Mouse (Mus musculus): ENCODE measurements around the gene Med13l. TPM values are rescaled to one million over a fixed set of nuclear protein-coding genes. Genes with fewer than 3 reads are reported as not detected.

Med13l gene
- polyA plus RNA-seq, 1 experiment from 2014 or later = 9.8 TPM

- WGBS = 76% methylated on average over 3 of the region's 3 CpGs
- no peak for DNase-seq (ENCODE audit: low spot score, missing footprints)
- Histone ChIP-seq H3K9ac (ENCODE audit: low read length) (no peak overlapping the region), H3K27me3 (ENCODE audit: control insufficient read depth, insufficient read depth, low read length) (no peaks in the 10 kb centered on the region), H3K9me3 (ENCODE audit: control insufficient read depth, low read length) (no peaks in the 10 kb centered on the region), H3K36me3 (ENCODE audit: control insufficient read depth, insufficient read depth, low read length) (no peaks in the 10 kb centered on the region), H3K4me2 (no peak overlapping the region), H3K4me3 (ENCODE audit: low read depth, low read length) (no peak overlapping the region), H3K4me1 (ENCODE audit: control insufficient read depth, insufficient read depth, low read length) (peaks cover 41% of the 10 kb centered on the region), H3K27ac (ENCODE audit: low read depth, low read length) (peak overlapping the region; percentile 3; the same call in 1 of the 2 replicates)
- ATAC-seq (ENCODE audit: low FRiP score) = no peak
Measured at GRCm38 (mm10) chr5:118674321-118674720, 113.8 kb downstream of the Med13l start.

- Histone ChIP-seq H3K27ac (ENCODE audit: low read depth, low read length) (no peak overlapping the region), H3K4me2 (no peak overlapping the region), H3K36me3 (ENCODE audit: control insufficient read depth, insufficient read depth, low read length) (no peaks in the 10 kb centered on the region), H3K4me3 (ENCODE audit: low read depth, low read length) (no peak overlapping the region), H3K9ac (ENCODE audit: low read length) (no peak overlapping the region), H3K27me3 (ENCODE audit: control insufficient read depth, insufficient read depth, low read length) (no peaks in the 10 kb centered on the region), H3K9me3 (ENCODE audit: control insufficient read depth, low read length) (no peaks in the 10 kb centered on the region), H3K4me1 (ENCODE audit: control insufficient read depth, insufficient read depth, low read length) (peaks cover 32% of the 10 kb centered on the region)
- ATAC-seq (ENCODE audit: low FRiP score) = no peak
- no peak for DNase-seq (ENCODE audit: low spot score, missing footprints)
- 87% methylated on average over 3 of the region's 3 CpGs for WGBS
Measured at GRCm38 (mm10) chr5:118675697-118676096, 115.2 kb downstream of the Med13l start.

- no peaks in the 10 kb centered on the region for H3K27me3 ChIP-seq (ENCODE audit: control insufficient read depth, insufficient read depth, low read length)
- no peak overlapping the region for H3K4me2 ChIP-seq
- H3K4me1 ChIP-seq (ENCODE audit: control insufficient read depth, insufficient read depth, low read length) = peaks cover 26% of the 10 kb centered on the region
- WGBS = 89% methylated on average over 8 of the region's 8 CpGs
- H3K27ac ChIP-seq (ENCODE audit: low read depth, low read length) = no peak overlapping the region
- no peaks in the 10 kb centered on the region for H3K9me3 ChIP-seq (ENCODE audit: control insufficient read depth, low read length)
- no peak overlapping the region for H3K4me3 ChIP-seq (ENCODE audit: low read depth, low read length)
- H3K9ac ChIP-seq (ENCODE audit: low read length) = no peak overlapping the region
- no peak for ATAC-seq (ENCODE audit: low FRiP score)
- no peaks in the 10 kb centered on the region for H3K36me3 ChIP-seq (ENCODE audit: control insufficient read depth, insufficient read depth, low read length)
- no peak for DNase-seq (ENCODE audit: low spot score, missing footprints)
Measured at GRCm38 (mm10) chr5:118676151-118676918, 115.9 kb downstream of the Med13l start.

GRCm38 (mm10) chr5:118679283-118679835 is 118.9 kb downstream of the Med13l start:
- H3K4me3 ChIP-seq (ENCODE audit: low read depth, low read length) = no peak overlapping the region
- H3K27me3 ChIP-seq (ENCODE audit: control insufficient read depth, insufficient read depth, low read length) = no peaks in the 10 kb centered on the region
- DNase-seq (ENCODE audit: low spot score, missing footprints) = no peak
- peaks cover 3% of the 10 kb centered on the region for H3K36me3 ChIP-seq (ENCODE audit: control insufficient read depth, insufficient read depth, low read length)
- no peak overlapping the region for H3K9ac ChIP-seq (ENCODE audit: low read length)
- H3K9me3 ChIP-seq (ENCODE audit: control insufficient read depth, low read length) = no peaks in the 10 kb centered on the region
- no peaks in the 10 kb centered on the region for H3K4me1 ChIP-seq (ENCODE audit: control insufficient read depth, insufficient read depth, low read length)
- WGBS = 83% methylated on average over 9 of the region's 9 CpGs
- no peak overlapping the region for H3K27ac ChIP-seq (ENCODE audit: low read depth, low read length)
- H3K4me2 ChIP-seq = no peak overlapping the region
- no peak for ATAC-seq (ENCODE audit: low FRiP score)

- Histone ChIP-seq H3K9me3 (ENCODE audit: control insufficient read depth, low read length) (no peaks in the 10 kb centered on the region), H3K4me2 (no peak overlapping the region), H3K36me3 (ENCODE audit: control insufficient read depth, insufficient read depth, low read length) (peaks cover 3% of the 10 kb centered on the region), H3K27me3 (ENCODE audit: control insufficient read depth, insufficient read depth, low read length) (no peaks in the 10 kb centered on the region), H3K27ac (ENCODE audit: low read depth, low read length) (no peak overlapping the region), H3K4me3 (ENCODE audit: low read depth, low read length) (no peak overlapping the region), H3K9ac (ENCODE audit: low read length) (no peak overlapping the region), H3K4me1 (ENCODE audit: control insufficient read depth, insufficient read depth, low read length) (no peaks in the 10 kb centered on the region)
- ATAC-seq (ENCODE audit: low FRiP score) = no peak
- DNase-seq (ENCODE audit: low spot score, missing footprints) = no peak
- 93% methylated on average over 13 of the region's 13 CpGs for WGBS
Measured at GRCm38 (mm10) chr5:118680853-118681252, 120.4 kb downstream of the Med13l start.

GRCm38 (mm10) chr5:118682007-118682406 is 121.5 kb downstream of the Med13l start:
- WGBS = 78% methylated on average over 6 of the region's 6 CpGs
- H3K36me3 ChIP-seq (ENCODE audit: control insufficient read depth, insufficient read depth, low read length) = peaks cover 3% of the 10 kb centered on the region
- DNase-seq (ENCODE audit: low spot score, missing footprints) = no peak
- H3K27me3 ChIP-seq (ENCODE audit: control insufficient read depth, insufficient read depth, low read length) = no peaks in the 10 kb centered on the region
- no peak for ATAC-seq (ENCODE audit: low FRiP score)
- peaks cover 6% of the 10 kb centered on the region for H3K4me1 ChIP-seq (ENCODE audit: control insufficient read depth, insufficient read depth, low read length)
- no peak overlapping the region for H3K27ac ChIP-seq (ENCODE audit: low read depth, low read length)
- H3K4me2 ChIP-seq = no peak overlapping the region
- H3K9me3 ChIP-seq (ENCODE audit: control insufficient read depth, low read length) = no peaks in the 10 kb centered on the region
- H3K4me3 ChIP-seq (ENCODE audit: low read depth, low read length) = no peak overlapping the region
- no peak overlapping the region for H3K9ac ChIP-seq (ENCODE audit: low read length)

- Histone ChIP-seq H3K9ac (ENCODE audit: low read length) (no peak overlapping the region), H3K27me3 (ENCODE audit: control insufficient read depth, insufficient read depth, low read length) (no peaks in the 10 kb centered on the region), H3K4me2 (no peak overlapping the region), H3K36me3 (ENCODE audit: control insufficient read depth, insufficient read depth, low read length) (peaks cover 3% of the 10 kb centered on the region), H3K27ac (ENCODE audit: low read depth, low read length) (no peak overlapping the region), H3K9me3 (ENCODE audit: control insufficient read depth, low read length) (no peaks in the 10 kb centered on the region), H3K4me1 (ENCODE audit: control insufficient read depth, insufficient read depth, low read length) (peaks cover 7% of the 10 kb centered on the region), H3K4me3 (ENCODE audit: low read depth, low read length) (no peak overlapping the region)
- ATAC-seq (ENCODE audit: low FRiP score) = no peak
- no peak for DNase-seq (ENCODE audit: low spot score, missing footprints)
- 89% methylated on average over 8 of the region's 8 CpGs for WGBS
Measured at GRCm38 (mm10) chr5:118685145-118685544, 124.7 kb downstream of the Med13l start.

GRCm38 (mm10) chr5:118686021-118686420 is 125.5 kb downstream of the Med13l start:
- Histone ChIP-seq H3K9me3 (ENCODE audit: control insufficient read depth, low read length) (no peaks in the 10 kb centered on the region), H3K27me3 (ENCODE audit: control insufficient read depth, insufficient read depth, low read length) (no peaks in the 10 kb centered on the region), H3K4me3 (ENCODE audit: low read depth, low read length) (no peak overlapping the region), H3K9ac (ENCODE audit: low read length) (no peak overlapping the region), H3K4me2 (no peak overlapping the region), H3K36me3 (ENCODE audit: control insufficient read depth, insufficient read depth, low read length) (peaks cover 3% of the 10 kb centered on the region), H3K4me1 (ENCODE audit: control insufficient read depth, insufficient read depth, low read length) (peaks cover 7% of the 10 kb centered on the region), H3K27ac (ENCODE audit: low read depth, low read length) (no peak overlapping the region)
- ATAC-seq (ENCODE audit: low FRiP score) (no peak), DNase-seq (ENCODE audit: low spot score, missing footprints) (no peak)
- 96% methylated on average over 4 of the region's 4 CpGs for WGBS

All from midbrain, embryonic 11.5 days (tissue).